Mouse (Mus musculus): ENCODE results near the gene Hkdc1.

DNA sequence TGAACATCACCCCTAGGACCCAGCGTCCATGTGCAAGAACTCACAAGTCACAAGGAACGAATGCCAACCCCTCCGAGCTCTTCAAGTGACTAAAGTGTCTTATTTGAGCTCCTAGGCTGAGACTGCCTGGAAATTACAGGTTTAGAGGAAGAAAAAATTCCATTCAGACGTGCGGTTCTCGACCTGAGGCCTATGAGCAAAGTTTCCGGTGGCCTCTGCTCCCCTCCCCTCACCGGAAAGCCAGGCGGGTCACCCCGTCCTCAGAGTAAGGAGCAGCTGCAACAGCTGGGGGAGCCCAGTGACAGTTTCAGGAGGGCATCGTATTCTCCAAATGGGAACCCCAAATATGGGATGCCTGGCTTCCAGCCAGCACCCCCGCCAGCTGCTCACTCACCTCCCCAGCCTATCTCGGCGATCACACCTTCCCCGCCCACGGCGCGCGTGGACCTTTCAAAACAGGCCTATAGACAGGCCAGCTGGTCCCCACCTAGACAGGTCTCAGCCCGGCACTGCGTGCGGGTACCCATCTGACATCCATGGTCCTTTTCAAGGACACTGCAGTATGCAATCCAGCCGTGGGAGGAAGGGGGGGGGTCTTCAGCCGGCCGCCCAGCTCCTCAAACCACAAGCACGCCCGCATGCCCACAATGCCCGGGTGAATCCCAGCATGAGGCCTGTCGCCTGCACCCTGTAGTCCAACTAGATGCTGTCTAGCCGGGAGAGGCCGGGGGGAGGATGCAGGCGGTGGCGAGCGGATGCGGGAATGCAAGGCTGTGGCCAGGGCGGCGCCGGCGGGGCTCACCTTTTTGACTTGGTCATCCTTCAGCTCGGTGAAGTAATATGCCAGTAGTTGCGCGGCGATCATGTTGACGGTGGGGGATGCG, 82.8 kb downstream of the Hkdc1 start:
- TF ChIP-seq CTCF (IDR thresholded peaks at IDR 0.05; ENCODE audit: low read depth) (no peak), EP300 (IDR thresholded peaks at IDR 0.05; ENCODE audit: low read depth) (no peak; the same call in 1 of the 2 replicates)

All from heart, postnatal 0 days (tissue).